Mouse (Mus musculus) Patski (cell line): Measurements from ENCODE around the gene Ccl21b. TPM values are rescaled to one million over a fixed set of nuclear protein-coding genes. Genes with fewer than 3 reads are reported as not detected.
"Not testable (repeated sequence)": the region's sequence is repeated elsewhere in the genome, so short reads cannot be mapped to it uniquely, and the experiment has no call there.

Source experiments
- ATAC-seq: fragments of 100-300 bp; one replicate; pipeline ENCODE4 v1.8.0; 2021
- CTCF ChIA-PET: fragments of 350-600 bp; sonication (Branson Sonifier 250); formaldehyde crosslinking; loops from one replicate; lab custom pipeline; 2022; ENCODE audit warnings: inconsistent platforms; lab: Charles Lee
- POLR2A ChIA-PET: fragments of 350-600 bp; sonication (Branson Sonifier 250); formaldehyde crosslinking; loops from one replicate; lab custom pipeline; 2022; ENCODE audit warnings: antibody characterized with exemption, inconsistent platforms; lab: Charles Lee
- DNase-seq: peaks from one replicate; pipeline ENCODE4 v3.0.0-alpha.2; 2011; ENCODE audit warnings: low read depth, low spot score
- H3K27me3 ChIP-seq: fragments of 371-371 bp; one replicate; pipeline ENCODE4 v1.5.1; 2021
- in situ Hi-C: fragments of 300-500 bp; cut with MboI; formaldehyde crosslinking; loops from 3 replicates; pipeline ENCODE4 v1.11.1; 2018; ENCODE audit warnings: low pct_unique_long_range_greater_than_20kb, mixed read lengths
- polyA plus RNA-seq: library from polyadenylated mRNA; unstranded; gene quantifications from one replicate; pipeline ENCODE4 v1.2.3, GENCODE M21; 2021

The Ccl21b gene
- not detected for polyA plus RNA-seq

GRCm38 (mm10) chr4:42255467-42255866 lies at the start of gene Ccl21b:
Gene Ccl21b, plus strand, starts transcription at chr4:42255767.
- CTCF ChIA-PET, ATAC-seq, in situ Hi-C loops, DNase-seq, POLR2A ChIA-PET, H3K27me3 ChIP-seq: not testable (repeated sequence)

GRCm38 (mm10) chr4:42240339-42240738 lies 15.2 kb upstream of the Ccl21b start, which contains the start of gene Gm10600:
Gene Gm10600, plus strand, starts transcription at chr4:42240639.
- POLR2A ChIA-PET, in situ Hi-C loops, ATAC-seq, H3K27me3 ChIP-seq, DNase-seq, CTCF ChIA-PET: not testable (repeated sequence)

GRCm38 (mm10) chr4:42293967-42294366 lies 38.4 kb downstream of the Ccl21b start, which contains the start of gene Gm21953:
Gene Gm21953, plus strand, starts transcription at chr4:42294267.
- CTCF ChIA-PET, in situ Hi-C loops, POLR2A ChIA-PET: not testable (repeated sequence)

More at GRCm38 (mm10) chr4:42293967-42294366, 38.4 kb downstream of the Ccl21b start, which contains the start of gene Gm21953:
- ATAC-seq, DNase-seq, H3K27me3 ChIP-seq: not testable (repeated sequence)

Other genes with a start within 250 kb of the Ccl21b start
- not detected for gene Gm21093, start 221.0 kb upstream of the Ccl21b start, polyA plus RNA-seq
- not detected for gene Gm3893, start 164.6 kb upstream of the Ccl21b start, polyA plus RNA-seq
- not detected for gene Gm13304, start 140.9 kb upstream of the Ccl21b start, polyA plus RNA-seq
- 0.50 TPM for gene Gm13306, start 102.3 kb upstream of the Ccl21b start, polyA plus RNA-seq
- 14.7 TPM for gene Gm13305, start 87.2 kb upstream of the Ccl21b start, polyA plus RNA-seq
- gene Gm10600, start 15.1 kb upstream of the Ccl21b start, polyA plus RNA-seq: not detected
- gene Gm21953, start 38.5 kb downstream of the Ccl21b start, polyA plus RNA-seq: not detected
- not detected for gene Fam205a3, start 62.6 kb downstream of the Ccl21b start, polyA plus RNA-seq
- not detected for gene Gm21586, start 183.6 kb downstream of the Ccl21b start, polyA plus RNA-seq
- gene Gm2163, start 211.0 kb downstream of the Ccl21b start, polyA plus RNA-seq: not detected